Mouse (Mus musculus): Measurements from ENCODE around the gene Tnf.

GRCm38 (mm10) chr17:35201128-35201527 is 679 bp downstream of the Tnf start:
- no peak for TF ChIP-seq CTCF (IDR thresholded peaks at IDR 0.05)
- TF ChIP-seq POLR2A (IDR thresholded peaks at IDR 0.05; ENCODE audit: insufficient read depth, low read depth, low read length): no peak
